Mouse (Mus musculus) embryonic stem cell, embryonic (primary cell): ENCODE results near the gene Myo1f.

ENCODE experiments used
- CTCF ChIA-PET, 4 experiments: fragments of 300-600 bp in 2 of 4; fragments of 350-600 bp in 2 of 4; sonication (Branson Sonifier 250); formaldehyde crosslinking; loops; one replicate each; lab custom pipeline; 2022; ENCODE audit warnings: inconsistent platforms in 2 of 4; lab: Charles Lee
- POLR2A ChIA-PET, 4 experiments: fragments of 300-600 bp in 2 of 4; fragments of 350-600 bp in 2 of 4; sonication (Branson Sonifier 250); formaldehyde crosslinking; loops; one replicate each; lab custom pipeline; 2022; ENCODE audit warnings: antibody characterized with exemption in 4 of 4, inconsistent platforms in 1 of 4; lab: Charles Lee

Myo1f gene

DNA sequence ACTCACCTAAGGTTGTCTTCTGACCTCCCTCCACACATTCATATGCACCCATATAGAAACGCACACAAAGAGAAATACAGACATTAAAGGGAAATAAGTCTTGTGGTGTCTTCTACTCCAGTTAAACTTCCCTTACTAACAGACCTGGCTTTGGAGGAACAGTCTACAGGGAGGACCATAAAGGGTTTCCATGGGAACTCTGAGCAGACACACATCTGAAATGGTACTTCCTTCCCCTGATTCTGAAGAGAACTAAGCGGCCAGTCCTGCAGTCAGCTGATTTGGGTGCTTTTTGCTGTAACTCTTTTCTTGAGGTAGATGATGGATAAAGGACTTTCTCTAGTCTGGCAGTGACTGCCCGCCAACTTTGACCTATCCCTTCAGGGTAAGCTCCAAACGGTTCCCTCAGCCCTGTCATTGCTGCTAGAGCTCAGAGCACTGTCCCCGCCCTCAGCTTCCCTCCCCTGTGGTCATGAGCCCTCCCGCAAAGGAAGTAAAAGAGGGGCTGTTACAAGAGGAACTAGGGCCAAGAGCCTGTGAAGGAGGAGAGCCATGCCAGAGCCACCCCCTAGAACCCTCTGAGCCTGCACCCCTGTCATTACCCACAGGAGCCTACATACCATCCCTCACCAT lies at the start of gene Myo1f:
Myo1f (plus strand) TSS at position 485 of the 633 bp plus-strand sequence.
- CTCF ChIA-PET = no interaction called here

DNA sequence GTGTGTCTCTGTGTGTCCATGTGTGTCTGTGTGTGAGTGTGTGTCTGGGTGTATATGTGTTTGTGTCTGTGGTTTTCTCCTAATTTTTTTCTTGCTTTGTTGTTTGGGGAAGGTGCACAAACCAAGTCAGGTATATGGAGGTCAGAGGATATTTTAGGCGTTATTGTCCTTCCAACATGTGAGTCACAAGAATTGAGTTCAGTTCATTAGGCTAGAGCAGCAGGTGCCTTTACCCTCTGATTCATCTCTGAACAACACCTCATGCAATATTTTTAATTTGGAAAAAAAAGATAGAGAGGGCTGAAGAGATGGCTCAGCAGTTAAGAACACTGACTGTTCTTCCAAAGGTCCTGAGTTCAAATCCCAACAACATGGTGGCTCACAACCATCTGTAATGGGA lies 47.1 kb upstream of the Myo1f start:
- CTCF ChIA-PET = no interaction called here
- POLR2A ChIA-PET = no interaction called here

More for the DNA sequence above, at the start of gene Myo1f:
- POLR2A ChIA-PET = interaction anchor here in 1 of 4 experiments (0.5 kb wide), 1 partner anchor 62 kb away, joined by 3 read pairs; no protein-coding TSS in a partner anchor

DNA sequence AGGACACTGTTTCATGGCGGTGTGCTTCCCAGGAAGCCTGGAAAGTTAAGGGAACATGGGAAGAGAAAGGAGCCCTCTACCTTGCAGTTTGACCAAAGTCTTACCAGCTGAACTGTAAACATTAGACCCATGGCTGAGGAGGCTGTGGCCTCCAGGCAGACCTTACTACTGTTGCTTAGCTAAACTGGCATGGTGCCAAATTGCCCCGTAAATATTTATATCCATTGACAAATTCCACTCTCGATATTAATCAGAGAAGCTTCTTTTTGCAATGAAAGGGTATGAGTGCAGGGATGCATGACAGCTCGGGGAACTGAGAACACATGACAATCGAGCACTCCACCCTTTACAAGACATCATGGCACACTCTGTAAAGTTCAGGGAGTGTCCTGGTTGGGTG lies 45.3 kb upstream of the Myo1f start:
- POLR2A ChIA-PET = interaction anchor here in 1 of 4 experiments (0.6 kb wide), 1 partner anchor 77 kb away, joined by 4 read pairs; no protein-coding TSS in a partner anchor
- CTCF ChIA-PET = interaction anchor here in 2 of 4 experiments (0.9 kb wide), 2 partner anchors 17 kb away, joined by 3 to 5 read pairs; no protein-coding TSS in a partner anchor

- ChIA-PET CTCF (interaction anchor here in 3 of 4 experiments (0.6 to 1.1 kb wide), 7 partner anchors 9 to 1787 kb away, joined by 3 to 11 read pairs (median 5); no protein-coding TSS in a partner anchor), POLR2A (interaction anchor here in 1 of 4 experiments (0.6 kb wide), 2 partner anchors 53 to 248 kb away, joined by 3 read pairs; partner anchors contain the start of gene Rab11b)
Observed at GRCm38 (mm10) chr17:33512441-33513415, 42.8 kb upstream of the Myo1f start.

DNA sequence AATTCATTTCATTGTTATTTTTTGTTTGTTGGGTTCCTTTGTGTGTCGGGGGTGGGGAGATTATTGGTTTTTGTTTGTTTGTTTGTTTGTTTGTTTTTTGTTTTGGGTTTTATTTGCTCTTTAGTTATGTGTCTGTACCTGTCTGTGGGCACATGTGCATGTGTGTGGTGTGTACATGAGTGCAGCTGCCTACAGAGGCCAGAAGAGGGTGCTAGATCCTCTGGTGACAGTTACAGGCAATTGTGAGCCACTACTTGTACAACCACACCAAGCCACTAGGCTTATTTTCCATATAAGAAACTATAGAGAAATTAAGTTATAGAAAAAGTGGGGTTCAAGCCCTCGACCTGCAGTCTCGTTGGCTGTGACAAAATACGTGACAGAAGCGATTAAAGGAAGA lies 41.6 kb upstream of the Myo1f start:
- CTCF ChIA-PET = interaction anchor here in 3 of 4 experiments (0.6 to 1.8 kb wide), 9 partner anchors 9 to 839 kb away, joined by 3 to 11 read pairs (median 3); no protein-coding TSS in a partner anchor
- POLR2A ChIA-PET = interaction anchor here in 1 of 4 experiments (0.6 kb wide), 1 partner anchor 338 kb away, joined by 3 read pairs; no protein-coding TSS in a partner anchor

DNA sequence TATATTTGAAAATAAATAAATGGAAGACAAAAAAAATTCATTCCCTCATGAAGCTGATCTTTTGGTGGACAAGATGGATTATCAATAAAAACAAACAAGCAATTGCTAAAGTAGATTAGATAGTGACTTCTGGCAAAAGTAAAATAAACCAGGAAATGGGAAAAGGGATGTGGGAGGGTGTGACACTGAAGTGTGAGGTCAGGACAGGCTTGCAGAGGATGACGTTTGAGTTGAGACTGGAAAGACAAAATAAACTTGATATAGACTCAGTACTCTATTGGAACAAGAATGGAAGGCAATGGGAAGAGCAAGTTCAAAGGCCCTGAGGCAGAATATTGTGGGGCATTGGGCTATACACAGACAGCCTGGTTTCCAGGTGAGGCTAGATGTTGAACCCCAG lies 35.1 kb upstream of the Myo1f start:
- POLR2A ChIA-PET = interaction anchor here in 1 of 4 experiments (1.0 kb wide), 1 partner anchor 29 kb away, joined by 4 read pairs; no protein-coding TSS in a partner anchor
- CTCF ChIA-PET = interaction anchor here in 1 of 4 experiments (0.8 kb wide), 1 partner anchor 409 kb away, joined by 3 read pairs; the partner anchor contains the start of gene Rgl2

DNA sequence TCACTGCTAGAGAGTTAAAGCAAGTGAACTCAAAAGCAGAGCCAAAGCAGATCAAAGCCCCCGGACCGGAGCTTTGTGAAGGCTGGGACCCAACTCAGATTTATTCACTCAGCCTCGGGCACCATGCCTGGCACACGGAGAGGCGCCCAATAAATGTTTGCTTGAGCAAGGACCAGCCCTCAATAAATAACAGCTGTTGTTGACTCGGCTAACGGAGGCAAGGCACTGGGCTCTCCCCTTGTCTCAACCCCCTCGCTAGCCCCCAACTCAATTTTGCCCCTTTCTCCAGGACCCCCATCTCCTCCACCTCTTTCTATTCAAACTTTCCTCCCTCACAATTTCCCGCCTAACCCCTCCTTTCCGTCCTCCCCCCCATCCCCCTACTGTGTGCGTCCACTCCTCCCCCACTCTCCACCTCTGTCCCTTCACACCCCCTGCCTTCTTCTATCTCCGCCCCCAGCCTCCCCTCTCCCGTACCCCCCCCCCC lies 32.0 kb upstream of the Myo1f start:
- ChIA-PET CTCF (interaction anchor here in 1 of 4 experiments (1.0 to 1.1 kb wide), 2 partner anchors 10 to 57 kb away, joined by 3 read pairs; no protein-coding TSS in a partner anchor), POLR2A (interaction anchor here in 2 of 4 experiments (0.8 to 1.4 kb wide), 3 partner anchors 14 to 293 kb away, joined by 3 to 4 read pairs (median 4); no protein-coding TSS in a partner anchor)

GRCm38 (mm10) chr17:33523918-33524755 lies 31.4 kb upstream of the Myo1f start, which contains the start of gene Adamts10:
Gene Adamts10, plus strand, starts transcription at chr17:33524204.
- ChIA-PET CTCF (interaction anchor here in 1 of 4 experiments (1.0 to 1.1 kb wide), 2 partner anchors 10 to 56 kb away, joined by 3 read pairs; no protein-coding TSS in a partner anchor), POLR2A (interaction anchor here in 2 of 4 experiments (0.8 to 1.9 kb wide), 5 partner anchors 13 to 531 kb away, joined by 3 to 4 read pairs (median 4); partner anchors contain the start of gene Zfp952 (in 1 of the 2))

DNA sequence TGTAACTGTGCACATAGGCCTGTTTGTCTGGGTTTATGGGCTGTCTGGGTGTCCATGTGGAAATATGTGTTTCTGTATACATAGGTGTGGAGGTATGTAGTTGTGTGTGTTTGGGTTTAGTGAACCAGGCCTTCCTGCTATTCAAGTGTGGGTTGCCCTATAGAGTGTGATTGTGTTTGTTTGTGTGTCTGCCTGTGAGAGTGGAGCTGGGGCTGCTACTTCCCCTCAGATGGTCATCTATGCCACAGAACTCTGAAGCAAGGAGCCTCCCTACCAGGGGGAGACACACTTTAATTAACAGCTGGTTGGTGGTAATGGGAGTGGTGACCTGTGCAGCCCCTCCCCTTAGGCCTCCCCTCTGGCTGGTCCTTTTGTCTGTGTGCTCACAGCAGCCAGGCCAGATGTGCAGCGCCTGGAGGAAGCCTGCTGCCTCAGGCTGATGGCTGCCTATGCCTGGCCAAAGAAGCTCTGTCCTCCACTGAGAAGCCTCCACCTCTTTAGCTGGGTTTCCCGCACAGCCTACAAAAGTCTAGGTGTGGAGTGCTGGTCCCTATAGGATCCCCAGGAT lies 30.6 kb upstream of the Myo1f start:
- POLR2A ChIA-PET = interaction anchor here (0.5 to 1.9 kb wide), 8 partner anchors 10 to 532 kb away, joined by 3 to 5 read pairs (median 4); partner anchors contain the start of gene Zfp952 (in 1 of the 4)
- CTCF ChIA-PET = interaction anchor here in 1 of 4 experiments (0.6 kb wide), 1 partner anchor 277 kb away, joined by 6 read pairs; no protein-coding TSS in a partner anchor

DNA sequence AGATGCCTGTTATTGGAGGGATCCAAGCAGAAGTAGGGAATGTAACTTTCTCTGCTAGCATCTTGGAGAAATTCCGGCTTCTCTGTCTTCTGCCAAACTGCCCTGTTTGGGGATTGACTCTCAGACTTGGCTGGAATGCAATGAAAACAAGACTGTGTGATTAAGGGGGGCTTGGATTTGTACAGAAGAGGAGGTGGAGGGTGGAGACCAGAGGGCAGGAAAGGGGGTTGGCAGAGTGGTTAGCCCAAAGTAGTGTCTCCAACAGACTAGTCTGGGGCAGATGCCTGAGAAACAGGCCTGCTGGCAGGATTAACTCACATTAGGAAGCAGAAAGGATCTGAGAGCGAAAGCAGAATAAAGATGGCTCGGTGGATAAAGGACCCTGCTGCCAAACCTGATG lies 29.0 kb upstream of the Myo1f start:
- ChIA-PET POLR2A (interaction anchor here in 1 of 4 experiments (0.8 kb wide), 1 partner anchor 298 kb away, joined by 4 read pairs; the partner anchor contains the start of genes Ndufa7 and Rps28), CTCF (no interaction called here)

DNA sequence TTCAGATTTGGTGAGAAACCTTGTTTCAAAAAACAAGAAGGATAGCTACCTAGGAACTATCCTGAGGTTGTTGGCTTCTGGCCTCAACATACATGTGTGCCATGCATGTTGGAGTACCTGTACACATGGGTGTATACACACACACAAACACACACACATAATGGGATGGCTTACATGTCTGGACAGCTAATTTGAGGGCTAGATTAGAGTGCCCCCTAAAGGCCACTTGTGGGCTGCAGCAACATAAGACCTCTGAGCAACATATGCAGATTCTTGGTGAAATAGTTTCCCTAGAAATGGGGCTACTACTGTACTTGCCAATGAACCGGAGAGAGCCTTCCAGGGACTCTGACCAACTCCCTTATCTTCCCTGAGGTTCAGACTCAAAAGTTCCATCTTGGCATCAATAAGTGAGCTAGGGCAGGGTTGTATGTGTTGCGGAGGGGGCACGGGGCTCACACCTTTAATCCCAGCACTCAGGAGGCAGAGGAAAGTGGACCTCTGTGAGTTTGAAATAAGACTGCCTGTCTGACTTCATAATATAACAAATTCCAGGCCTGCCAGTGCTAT lies 16.3 kb upstream of the Myo1f start:
- POLR2A ChIA-PET = interaction anchor here in 2 of 4 experiments (0.6 to 1.8 kb wide), 4 partner anchors 9 to 285 kb away, joined by 3 to 7 read pairs (median 3); no protein-coding TSS in a partner anchor

DNA sequence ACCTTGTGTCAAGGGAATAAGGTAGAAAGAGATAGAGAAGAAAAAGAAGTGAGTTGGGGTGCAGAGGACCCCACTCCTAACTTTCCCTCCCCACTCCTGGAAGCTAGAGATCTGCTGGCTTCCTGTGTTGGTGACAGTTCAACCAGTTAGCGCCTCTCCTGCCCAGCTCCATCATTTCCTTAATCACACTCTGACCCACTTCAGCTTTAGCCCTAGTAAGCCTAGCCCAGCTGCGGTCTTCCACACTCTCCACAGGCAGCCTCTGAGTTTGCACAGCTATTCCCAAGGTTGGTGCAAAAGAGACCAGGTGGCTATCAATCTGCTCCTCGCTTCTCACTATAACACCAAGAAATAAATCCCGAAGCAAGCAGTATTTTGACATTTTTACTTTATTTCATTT lies 15.6 kb upstream of the Myo1f start:
- ChIA-PET CTCF (interaction anchor here (0.5 to 2.4 kb wide), 12 partner anchors 10 to 1183 kb away, joined by 3 to 11 read pairs (median 4); no protein-coding TSS in a partner anchor), POLR2A (interaction anchor here in 1 of 4 experiments (0.9 to 1.8 kb wide), 2 partner anchors 10 kb away, joined by 3 to 7 read pairs; no protein-coding TSS in a partner anchor)

More for the DNA sequence above, 16.3 kb upstream of the Myo1f start:
- CTCF ChIA-PET = interaction anchor here (0.5 to 2.4 kb wide), 22 partner anchors 9 to 1182 kb away, joined by 3 to 12 read pairs (median 3); no protein-coding TSS in a partner anchor

DNA sequence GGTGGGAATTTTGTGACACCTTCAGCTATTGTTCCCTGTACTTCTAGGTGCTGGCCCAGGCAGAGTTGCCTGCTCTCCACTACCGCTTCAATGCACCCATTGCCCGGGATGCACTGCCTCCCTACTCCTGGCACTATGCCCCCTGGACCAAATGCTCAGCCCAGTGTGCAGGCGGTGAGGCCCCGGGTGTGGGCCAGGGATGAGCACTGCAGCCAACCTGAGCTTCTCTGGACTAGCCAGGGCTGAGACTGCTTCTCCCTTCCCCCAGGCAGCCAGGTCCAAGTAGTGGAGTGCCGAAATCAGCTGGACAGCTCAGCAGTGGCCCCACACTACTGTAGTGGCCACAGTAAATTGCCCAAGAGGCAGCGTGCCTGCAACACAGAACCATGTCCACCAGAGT lies 6.3 kb upstream of the Myo1f start:
- ChIA-PET CTCF (interaction anchor here in 2 of 4 experiments (0.6 to 1.1 kb wide), 2 partner anchors 9 to 10 kb away, joined by 3 read pairs; no protein-coding TSS in a partner anchor), POLR2A (interaction anchor here in 3 of 4 experiments (0.9 to 2.0 kb wide), 3 partner anchors 28 to 533 kb away, joined by 4 to 6 read pairs (median 5); partner anchors contain the start of gene Rab11b (in 1 of the 3))

DNA sequence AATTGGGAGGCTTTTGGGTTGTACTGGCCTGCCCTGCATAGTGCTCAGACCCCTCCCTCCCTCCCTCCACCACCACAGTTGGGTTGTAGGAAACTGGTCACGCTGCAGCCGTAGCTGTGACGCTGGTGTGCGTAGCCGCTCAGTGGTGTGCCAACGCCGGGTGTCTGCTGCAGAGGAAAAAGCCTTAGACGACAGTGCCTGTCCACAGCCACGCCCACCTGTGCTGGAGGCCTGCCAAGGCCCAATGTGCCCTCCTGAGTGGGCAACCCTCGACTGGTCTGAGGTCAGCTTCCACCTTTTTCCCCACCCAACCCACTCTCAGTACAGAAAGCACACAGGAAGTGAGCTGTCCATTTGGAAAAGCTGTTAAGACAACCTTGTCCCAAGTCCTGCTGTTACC lies 5.1 kb upstream of the Myo1f start:
- ChIA-PET POLR2A (interaction anchor here in 3 of 4 experiments (0.5 to 2.0 kb wide), 7 partner anchors 11 to 1041 kb away, joined by 3 to 7 read pairs (median 4); partner anchors contain the start of genes Ndufa7 (in 1 of the 3), Pbx2 (in 1 of the 3), Rab11b (in 1 of the 3) and Rps28 (in 1 of the 3)), CTCF (interaction anchor here in 3 of 4 experiments (0.6 to 1.2 kb wide), 3 partner anchors 11 to 57 kb away, joined by 3 to 4 read pairs (median 3); no protein-coding TSS in a partner anchor)

GRCm38 (mm10) chr17:33552113-33552512 lies 3.4 kb upstream of the Myo1f start:
- POLR2A ChIA-PET = interaction anchor here in 1 of 4 experiments (0.8 to 1.5 kb wide), 2 partner anchors 8 to 77 kb away, joined by 3 to 5 read pairs; partner anchors contain the start of gene Zfp414
- CTCF ChIA-PET = interaction anchor here in 3 of 4 experiments (0.5 to 1.4 kb wide), 6 partner anchors 12 to 680 kb away, joined by 3 to 7 read pairs (median 4); no protein-coding TSS in a partner anchor
